Mouse (Mus musculus): ENCODE measurements around the gene C4b. TPM values are rescaled to one million over a fixed set of nuclear protein-coding genes. Genes with fewer than 3 reads are reported as not detected.

C4b gene
- polyA plus RNA-seq, 1 experiment from 2014 or later, result 26.6 TPM

- 69% methylated on average over 26 of the region's 26 CpGs for WGBS (ENCODE audit: insufficient replicate concordance)
- Histone ChIP-seq H3K4me2 (ENCODE audit: low read depth, low read length) (no peak overlapping the region), H3K27me3 (ENCODE audit: control insufficient read depth, insufficient read depth, low read depth, low read length) (peaks cover 22% of the 10 kb centered on the region)
These were observed 63.5 kb downstream of the C4b start for GRCm38 (mm10) chr17:34680191-34680590.

More at GRCm38 (mm10) chr17:34680191-34680590, 63.5 kb downstream of the C4b start:
- H3K9me3 ChIP-seq (replicated peaks; ENCODE audit: control insufficient read depth, low read length), result no peaks in the 10 kb centered on the region
- H3K4me3 ChIP-seq (ENCODE audit: low read depth, low read length), result no peak overlapping the region
- H3K27ac ChIP-seq (ENCODE audit: low read length), result no peak overlapping the region
- H3K9ac ChIP-seq (ENCODE audit: low read depth, low read length), result no peak overlapping the region
- no peak for ATAC-seq (ENCODE audit: low read depth)
- no peaks in the 10 kb centered on the region for H3K36me3 ChIP-seq (ENCODE audit: control insufficient read depth, insufficient read depth)
- no peaks in the 10 kb centered on the region for H3K4me1 ChIP-seq (ENCODE audit: control insufficient read depth, low read depth, low read length)

Small RNAs within 50 kb of the gene (microRNA-seq; reads per million reads assigned to microRNA genes)
- not detected for gene Gm27471

Other genes starting within 250 kb of the C4b start
- gene Btnl6, start 226.5 kb downstream of the C4b start, polyA plus RNA-seq (2015; fragmentation: Nextera tagmentation; extraction: Ambion mirVana), result 0.17 TPM in 1 of 2 replicates, not detected in the other
- 0.71 and 0.81 TPM in 2 replicates for gene Notch4, start 179.6 kb downstream of the C4b start, polyA plus RNA-seq (2015; fragmentation: Nextera tagmentation; extraction: Ambion mirVana)
- 14.4 and 15.3 TPM in 2 replicates for gene Gpsm3, start 154.1 kb downstream of the C4b start, polyA plus RNA-seq (2015; fragmentation: Nextera tagmentation; extraction: Ambion mirVana)
- gene Pbx2, start 152.6 kb downstream of the C4b start, polyA plus RNA-seq (2015; fragmentation: Nextera tagmentation; extraction: Ambion mirVana), result 2.5 and 3.2 TPM in 2 replicates
- 0.57 and 0.77 TPM in 2 replicates for gene Ager, start 146.0 kb downstream of the C4b start, polyA plus RNA-seq (2015; fragmentation: Nextera tagmentation; extraction: Ambion mirVana)
- gene Rnf5, start 140.2 kb downstream of the C4b start, polyA plus RNA-seq (2015; fragmentation: Nextera tagmentation; extraction: Ambion mirVana), result 90.3 and 92.4 TPM in 2 replicates
- 18.4 and 21.3 TPM in 2 replicates for gene Agpat1, start 139.6 kb downstream of the C4b start, polyA plus RNA-seq (2015; fragmentation: Nextera tagmentation; extraction: Ambion mirVana)
- gene Egfl8, start 127.9 kb downstream of the C4b start, polyA plus RNA-seq (2015; fragmentation: Nextera tagmentation; extraction: Ambion mirVana), result 0.33 and 0.51 TPM in 2 replicates
- gene Ppt2, start 115.4 kb downstream of the C4b start, polyA plus RNA-seq (2015; fragmentation: Nextera tagmentation; extraction: Ambion mirVana), result 11.4 and 13.8 TPM in 2 replicates
- gene Prrt1, start 114.3 kb downstream of the C4b start, polyA plus RNA-seq (2015; fragmentation: Nextera tagmentation; extraction: Ambion mirVana), result not detected in 2 replicates
- 3.7 and 4.6 TPM in 2 replicates for gene Fkbpl, start 99.1 kb downstream of the C4b start, polyA plus RNA-seq (2015; fragmentation: Nextera tagmentation; extraction: Ambion mirVana)
- 17.7 and 17.8 TPM in 2 replicates for gene Atf6b, start 96.7 kb downstream of the C4b start, polyA plus RNA-seq (2015; fragmentation: Nextera tagmentation; extraction: Ambion mirVana)
- gene Tnxb, start 73.3 kb downstream of the C4b start, polyA plus RNA-seq (2015; fragmentation: Nextera tagmentation; extraction: Ambion mirVana), result 0.20 and 0.27 TPM in 2 replicates
- gene Cyp21a1, start 60.7 kb upstream of the C4b start, polyA plus RNA-seq (2015; fragmentation: Nextera tagmentation; extraction: Ambion mirVana), result 0.70 and 4.9 TPM in 2 replicates
- 10.7 and 11.7 TPM in 2 replicates for gene Stk19, start 93.1 kb upstream of the C4b start, polyA plus RNA-seq (2015; fragmentation: Nextera tagmentation; extraction: Ambion mirVana)
- 25.6 and 27.6 TPM in 2 replicates for gene Dxo, start 93.1 kb upstream of the C4b start, polyA plus RNA-seq (2015; fragmentation: Nextera tagmentation; extraction: Ambion mirVana)
- gene Skiv2l, start 106.3 kb upstream of the C4b start, polyA plus RNA-seq (2015; fragmentation: Nextera tagmentation; extraction: Ambion mirVana), result 24.8 and 27.3 TPM in 2 replicates
- gene Nelfe, start 106.5 kb upstream of the C4b start, polyA plus RNA-seq (2015; fragmentation: Nextera tagmentation; extraction: Ambion mirVana), result 41.4 and 42.3 TPM in 2 replicates
- gene Cfb, start 118.6 kb upstream of the C4b start, polyA plus RNA-seq (2015; fragmentation: Nextera tagmentation; extraction: Ambion mirVana), result 384 and 472 TPM in 2 replicates
- 0.26 and 0.37 TPM in 2 replicates for gene Zbtb12, start 135.6 kb upstream of the C4b start, polyA plus RNA-seq (2015; fragmentation: Nextera tagmentation; extraction: Ambion mirVana)
- not detected in 2 replicates for gene Gm20547, start 138.2 kb upstream of the C4b start, polyA plus RNA-seq (2015; fragmentation: Nextera tagmentation; extraction: Ambion mirVana)
- gene C2, start 154.4 kb upstream of the C4b start, polyA plus RNA-seq (2015; fragmentation: Nextera tagmentation; extraction: Ambion mirVana), result 30.6 and 33.9 TPM in 2 replicates
- gene Ehmt2, start 154.6 kb upstream of the C4b start, polyA plus RNA-seq (2015; fragmentation: Nextera tagmentation; extraction: Ambion mirVana), result 12.4 and 15.2 TPM in 2 replicates
- 2.6 and 3.6 TPM in 2 replicates for gene Slc44a4, start 170.6 kb upstream of the C4b start, polyA plus RNA-seq (2015; fragmentation: Nextera tagmentation; extraction: Ambion mirVana)
- gene Neu1, start 187.4 kb upstream of the C4b start, polyA plus RNA-seq (2015; fragmentation: Nextera tagmentation; extraction: Ambion mirVana), result 17.8 and 20.6 TPM in 2 replicates
- 0.05 TPM in 1 of 2 replicates, not detected in the other for gene Hspa1b, start 215.4 kb upstream of the C4b start, polyA plus RNA-seq (2015; fragmentation: Nextera tagmentation; extraction: Ambion mirVana)
- gene Gm20481, start 226.0 kb upstream of the C4b start, polyA plus RNA-seq (2015; fragmentation: Nextera tagmentation; extraction: Ambion mirVana), result not detected in 2 replicates
- gene Hspa1a, start 228.3 kb upstream of the C4b start, polyA plus RNA-seq (2015; fragmentation: Nextera tagmentation; extraction: Ambion mirVana), result 0.87 and 1.5 TPM in 2 replicates
- 0.21 and 0.27 TPM in 2 replicates for gene Hspa1l, start 228.8 kb upstream of the C4b start, polyA plus RNA-seq (2015; fragmentation: Nextera tagmentation; extraction: Ambion mirVana)
- gene Lsm2, start 238.0 kb upstream of the C4b start, polyA plus RNA-seq (2015; fragmentation: Nextera tagmentation; extraction: Ambion mirVana), result 97.6 and 103 TPM in 2 replicates

Measured in liver, embryonic 16.5 days (tissue).